Mouse (Mus musculus) right cerebral cortex, adult 2 months (tissue): ENCODE results near the gene Dbn1.

Source experiments
- DNase-seq, 2 experiments: peaks; one replicate each; pipeline ENCODE4 v3.0.0; 2021 to 2022; ENCODE audit warnings: low spot score in 2 of 2

Dbn1 gene

DNA sequence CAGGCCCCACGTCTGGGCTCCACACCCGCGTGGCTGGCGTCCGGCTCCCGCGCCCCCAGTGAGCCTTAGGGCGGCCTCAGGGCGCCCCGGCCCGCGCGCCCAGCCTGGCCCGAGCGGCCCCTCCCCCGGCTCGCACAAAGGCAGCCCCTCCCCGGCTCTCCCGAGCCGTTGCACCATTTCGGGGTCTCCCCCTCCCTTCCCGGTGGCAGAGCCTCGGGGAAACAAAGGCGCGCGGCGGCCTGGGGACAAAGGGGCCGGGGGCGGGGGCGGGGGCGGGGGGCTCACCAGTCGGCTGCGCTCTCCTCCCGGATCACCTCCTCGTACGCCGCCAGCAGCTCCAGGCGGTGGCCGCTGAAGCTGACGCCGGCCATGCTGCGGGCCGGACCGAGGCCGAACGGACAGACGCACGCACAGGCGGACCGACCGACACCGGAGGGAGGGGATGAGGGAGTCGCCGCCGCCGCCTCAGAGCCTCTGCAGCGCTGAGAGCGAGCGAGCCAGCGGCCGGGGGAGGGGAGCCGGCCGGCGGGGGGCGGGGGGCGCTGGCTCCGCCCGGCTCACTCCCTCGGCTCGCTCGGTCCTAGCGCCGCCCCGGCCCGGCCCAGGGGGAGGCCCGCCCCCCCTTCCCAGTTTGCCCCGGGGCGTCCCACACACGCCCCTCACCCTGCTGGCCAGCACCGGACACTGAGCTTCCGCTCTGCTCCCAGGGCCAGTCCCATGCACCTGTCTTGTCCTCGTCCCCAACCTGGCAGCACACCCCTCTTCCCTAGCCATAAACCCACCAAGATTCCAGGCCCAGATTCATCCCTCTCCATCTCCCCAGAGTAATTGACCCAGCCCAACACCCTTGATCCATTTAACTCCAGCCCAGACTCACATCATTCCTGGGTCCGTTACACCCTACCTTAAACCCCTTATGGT lies at the start of gene Dbn1:
Gene Dbn1, minus strand, starts transcription at position 534 of the 921 bp plus-strand sequence.
- peak in 1 of 2 experiments; percentile 52 for DNase-seq

DNA sequence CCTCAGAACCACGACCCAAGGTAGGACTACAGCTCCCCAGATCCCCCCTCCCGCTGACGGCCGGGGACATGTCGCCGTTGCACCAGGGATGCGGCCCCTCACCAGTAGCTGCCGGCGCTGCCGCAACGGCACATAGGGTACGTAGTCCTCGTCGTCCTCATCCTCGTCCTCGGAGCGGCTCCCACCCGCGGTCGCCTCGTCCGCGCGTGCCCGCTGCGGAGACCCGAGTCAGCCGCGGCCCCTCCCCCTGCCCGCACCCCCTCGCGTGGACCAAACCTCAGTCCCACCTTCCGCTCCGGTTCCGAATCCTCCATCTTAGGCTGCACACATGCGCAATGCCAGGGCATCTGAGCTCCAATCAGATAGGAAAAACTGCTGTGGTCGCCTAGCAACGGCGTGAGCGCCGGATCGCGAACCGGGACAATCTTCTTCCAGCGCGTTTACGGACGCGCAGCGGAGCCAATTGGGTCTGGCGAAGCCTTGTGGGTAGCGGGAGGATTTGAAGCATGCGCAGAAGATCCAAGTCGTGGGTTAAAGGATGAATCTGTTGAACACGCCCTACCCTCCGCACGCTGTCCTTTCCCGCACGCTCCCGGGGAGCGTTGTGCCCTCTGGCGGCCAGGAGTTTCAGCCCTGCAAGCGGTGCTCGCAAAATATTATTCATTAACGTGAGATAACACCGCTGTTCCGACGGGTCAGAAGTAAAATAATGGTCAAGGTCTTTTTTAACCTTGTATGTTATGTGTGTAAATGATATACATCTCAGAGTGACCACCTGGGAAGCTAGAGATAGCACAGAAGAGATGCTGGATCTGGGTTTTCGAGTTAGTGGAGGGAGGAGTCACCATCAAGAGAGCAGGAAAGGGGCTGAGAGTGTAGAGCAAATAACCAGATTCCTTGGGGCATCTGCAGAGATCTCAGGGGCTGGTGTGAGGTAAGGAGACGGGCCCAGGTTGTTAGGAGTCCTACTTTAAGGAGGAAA lies 48.6 kb upstream of the Dbn1 start, which contains the start of gene Ddx41:
Gene Ddx41, minus strand, starts transcription at position 465 of the 982 bp plus-strand sequence.
- peak; percentile 100 for DNase-seq

DNA sequence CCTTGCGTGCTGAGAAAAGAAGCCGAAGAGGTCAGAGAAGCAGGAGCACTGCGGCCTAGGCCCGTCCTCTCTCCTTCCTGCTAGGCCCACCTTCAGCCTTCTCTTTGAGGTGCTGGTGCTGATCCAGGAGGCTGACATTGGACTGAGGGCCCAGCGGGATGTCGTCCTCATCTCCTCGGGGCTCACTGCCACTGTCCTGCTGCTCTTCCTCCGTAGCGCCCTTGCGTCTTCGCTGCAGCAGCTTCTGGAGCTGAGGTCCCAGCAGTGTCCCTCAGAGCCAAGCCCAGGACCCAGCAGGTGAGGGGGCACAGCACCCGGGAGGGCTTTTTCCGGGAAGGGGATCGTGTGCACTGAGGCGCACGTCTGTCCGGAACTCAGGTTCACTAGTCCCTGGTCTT lies 47.9 kb upstream of the Dbn1 start:
- no peak for DNase-seq

DNA sequence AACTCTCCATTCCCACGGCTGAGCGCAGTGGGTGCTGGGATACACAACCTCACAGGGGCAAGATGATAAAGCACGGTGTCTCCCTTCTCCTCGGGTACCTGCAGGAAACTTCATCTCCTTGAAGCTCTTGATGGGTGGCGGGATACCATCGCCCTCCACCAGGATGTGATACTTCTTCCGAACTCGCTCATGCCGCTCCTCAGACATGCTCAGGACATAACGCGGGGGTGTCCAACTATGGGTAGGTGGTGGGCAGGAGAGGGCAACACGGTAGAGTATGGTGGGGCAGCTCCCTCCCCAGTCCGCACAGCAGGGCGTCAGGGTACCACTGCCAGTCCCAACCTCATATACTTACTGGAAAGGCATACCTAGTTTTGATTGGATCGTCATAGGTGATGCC lies 47.3 kb upstream of the Dbn1 start:
- no peak for DNase-seq

DNA sequence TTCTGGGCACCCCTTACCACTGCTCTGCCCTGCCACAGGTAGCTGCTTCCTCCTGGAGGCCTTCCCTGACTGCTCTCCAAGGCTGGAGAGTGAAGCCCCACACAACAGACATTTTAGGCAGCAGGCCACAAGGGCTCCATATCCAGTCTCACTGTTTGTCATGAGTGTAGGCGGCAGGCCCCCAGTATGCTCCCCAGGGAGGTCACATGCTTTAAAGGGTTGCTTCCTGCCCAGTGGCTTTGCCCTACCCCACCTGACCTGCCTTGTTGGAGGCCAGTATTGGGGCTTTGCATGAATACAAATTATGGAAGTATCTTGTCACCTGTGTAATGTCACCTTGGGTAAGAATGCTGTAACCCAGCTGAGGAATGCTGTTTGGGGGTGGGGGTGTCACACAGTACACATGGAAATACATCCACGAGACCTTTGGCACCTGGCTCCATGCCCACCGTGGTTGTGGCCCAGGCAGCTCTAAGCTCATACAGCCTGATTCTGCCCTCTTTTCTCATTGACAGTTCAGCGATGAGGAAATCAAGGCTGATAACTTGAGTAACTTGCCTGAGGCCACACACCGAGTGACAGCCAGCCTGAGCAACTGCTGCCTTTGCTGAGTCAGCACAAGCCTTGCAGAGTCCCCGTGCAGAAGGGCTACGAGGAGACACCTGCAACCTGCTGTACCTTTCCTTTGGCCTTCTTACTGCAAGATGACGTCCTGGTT lies 41.4 kb upstream of the Dbn1 start, which contains the start of gene Dok3:
Gene Dok3, minus strand, starts transcription at position 99 of the 718 bp plus-strand sequence.
- DNase-seq: no peak

DNA sequence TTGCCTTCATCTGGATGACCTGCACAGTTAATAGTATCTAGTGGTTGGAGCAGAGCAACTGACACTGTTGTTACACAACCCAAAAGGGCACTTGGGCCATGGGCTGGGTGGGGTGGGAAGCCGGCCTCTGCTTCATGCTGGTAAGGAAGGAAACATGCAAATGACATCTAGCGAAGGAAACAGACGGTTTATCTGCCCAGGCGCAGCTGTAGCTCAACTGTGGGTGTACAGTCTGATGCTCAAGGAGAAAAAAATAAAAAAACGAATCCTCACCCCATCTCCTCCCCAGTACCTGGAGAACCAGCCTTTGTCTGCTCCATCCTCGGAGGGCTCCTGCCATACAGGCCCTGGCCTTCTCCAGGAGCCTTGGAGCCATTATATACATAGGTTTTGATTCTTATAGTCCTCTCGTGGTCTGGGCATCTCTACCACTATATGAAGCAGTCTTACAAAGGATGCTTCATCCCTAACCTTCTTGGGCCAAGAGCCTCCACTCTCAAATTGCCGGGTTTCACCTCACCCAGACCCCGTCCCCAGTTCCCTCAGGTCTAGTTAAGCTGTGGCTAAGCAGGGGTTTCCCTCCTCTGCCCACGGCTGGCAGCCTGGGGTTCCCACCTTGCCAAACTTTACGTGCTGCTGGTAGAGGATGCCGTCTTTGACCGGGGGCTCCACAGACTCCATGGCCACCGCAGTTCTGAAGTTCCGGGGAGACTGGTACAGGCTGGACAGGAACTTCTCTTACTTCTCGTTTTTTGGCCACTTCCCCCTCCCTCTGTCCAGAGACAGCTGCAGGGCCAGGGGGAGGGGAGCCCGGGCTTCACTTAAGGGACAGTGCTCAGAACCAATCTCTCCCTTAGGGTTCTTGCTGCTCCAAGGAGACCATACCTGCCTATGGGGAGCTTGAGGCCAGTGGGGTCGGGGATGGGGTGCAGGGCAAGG lies 40.2 kb upstream of the Dbn1 start:
- DNase-seq: no peak

DNA sequence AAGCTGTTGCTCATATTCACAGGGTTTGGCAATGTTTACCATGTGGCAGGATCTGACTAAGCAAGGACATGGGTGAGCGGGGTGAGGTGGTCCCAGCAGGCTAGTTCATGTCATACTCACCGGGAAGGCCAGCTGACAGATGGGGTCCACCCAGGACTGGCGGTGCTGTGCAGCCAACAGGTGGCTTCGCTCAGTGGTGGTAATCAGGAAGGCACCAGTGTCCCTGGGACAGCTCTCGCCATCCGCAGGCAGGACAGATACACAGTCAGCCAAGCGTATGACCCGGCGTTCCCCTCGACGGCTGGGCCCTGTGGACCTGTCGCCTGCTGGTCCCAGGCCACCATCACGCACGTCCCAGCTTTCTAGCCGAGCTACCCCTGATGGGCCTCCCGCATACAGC lies 39.3 kb upstream of the Dbn1 start:
- no peak for DNase-seq

DNA sequence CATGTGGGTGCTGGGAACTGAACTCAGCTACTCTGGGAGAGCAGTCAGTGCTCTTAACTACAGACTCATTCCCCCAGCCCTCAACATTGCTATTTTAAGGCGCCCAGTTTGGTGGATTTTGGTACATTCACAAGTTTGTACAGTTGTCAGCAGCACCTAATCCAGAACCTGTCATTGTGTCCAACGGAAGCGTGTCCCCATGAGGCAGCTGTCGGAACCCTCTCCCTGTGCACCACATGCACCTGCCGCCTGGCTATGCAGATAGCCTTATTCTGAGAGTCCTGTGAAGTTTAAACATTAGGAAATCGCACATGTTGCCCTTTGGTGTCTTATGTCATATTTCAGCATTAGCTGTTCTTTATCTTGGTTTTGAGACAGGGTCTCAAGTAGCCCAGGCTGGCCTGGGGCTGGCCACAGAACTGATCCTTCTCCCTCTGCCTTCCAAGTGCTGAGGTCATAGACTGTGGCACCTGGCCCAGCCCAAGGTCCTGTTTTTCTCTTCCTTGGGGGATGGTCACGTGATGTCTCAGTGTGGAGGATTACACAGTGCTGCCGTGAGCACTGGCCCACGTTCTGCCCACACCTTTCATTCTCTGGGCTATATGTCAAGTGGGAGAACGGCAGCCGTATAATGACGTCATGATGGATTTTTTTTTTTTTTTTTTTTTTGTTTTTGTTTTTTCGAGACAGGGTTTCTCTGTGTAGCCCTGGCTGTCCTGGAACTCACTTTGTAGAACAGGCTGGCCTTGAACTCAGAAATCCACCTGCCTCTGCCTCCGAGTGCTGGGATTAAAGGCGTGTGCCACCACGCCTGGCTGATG lies 38.0 kb upstream of the Dbn1 start:
- DNase-seq: no peak

DNA sequence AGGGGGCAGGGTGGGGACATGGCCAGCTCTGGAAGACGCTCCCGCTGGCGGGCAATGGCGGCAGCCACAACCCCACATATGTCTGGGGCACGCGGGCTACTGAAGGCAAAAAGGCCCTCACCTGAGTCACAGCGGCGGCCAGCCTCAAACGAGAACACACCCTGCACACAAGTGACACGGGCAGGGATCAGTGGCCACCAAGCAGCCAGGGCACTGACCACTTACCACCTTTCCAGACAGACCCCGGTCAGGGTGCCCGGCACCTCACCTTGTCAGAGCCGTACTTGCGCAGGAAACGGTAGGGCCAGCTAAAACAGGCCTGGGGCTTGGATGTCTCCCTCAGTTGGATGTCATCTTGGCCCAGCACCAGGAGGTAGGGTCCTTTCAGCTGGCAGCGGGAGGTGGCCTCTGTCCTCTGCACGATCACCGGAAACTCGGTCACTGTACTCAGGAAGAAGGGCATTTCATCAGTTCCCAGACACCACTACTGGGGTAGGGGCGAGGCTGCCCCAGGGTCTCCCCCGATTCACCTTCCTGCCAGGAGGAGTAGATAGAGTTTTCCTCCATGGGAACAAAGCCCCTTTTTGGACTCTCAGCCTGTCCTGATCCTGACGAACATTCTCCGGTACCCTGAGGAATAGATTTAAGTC lies 36.2 kb upstream of the Dbn1 start:
- DNase-seq: no peak

DNA sequence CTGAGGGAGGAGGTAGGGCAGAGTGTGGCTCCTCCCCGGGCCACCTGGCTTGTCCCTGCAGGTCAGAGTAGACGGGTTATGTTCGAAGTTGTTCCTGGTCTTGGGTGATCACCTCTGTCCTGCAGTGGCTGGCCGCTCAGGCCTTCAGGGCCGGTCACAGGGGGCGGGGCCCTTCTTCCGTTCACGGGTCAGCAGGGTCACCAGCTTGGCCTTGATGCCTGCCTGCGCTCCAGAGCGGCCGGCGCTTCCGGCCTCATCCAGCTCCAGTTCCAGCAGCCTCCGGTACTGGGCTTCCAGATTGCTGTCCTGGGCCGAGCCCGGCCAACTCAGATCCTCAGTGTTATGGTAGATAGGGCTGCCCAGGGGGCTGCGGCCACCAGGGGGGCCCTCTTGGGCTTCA lies 35.4 kb upstream of the Dbn1 start:
- DNase-seq: no peak

DNA sequence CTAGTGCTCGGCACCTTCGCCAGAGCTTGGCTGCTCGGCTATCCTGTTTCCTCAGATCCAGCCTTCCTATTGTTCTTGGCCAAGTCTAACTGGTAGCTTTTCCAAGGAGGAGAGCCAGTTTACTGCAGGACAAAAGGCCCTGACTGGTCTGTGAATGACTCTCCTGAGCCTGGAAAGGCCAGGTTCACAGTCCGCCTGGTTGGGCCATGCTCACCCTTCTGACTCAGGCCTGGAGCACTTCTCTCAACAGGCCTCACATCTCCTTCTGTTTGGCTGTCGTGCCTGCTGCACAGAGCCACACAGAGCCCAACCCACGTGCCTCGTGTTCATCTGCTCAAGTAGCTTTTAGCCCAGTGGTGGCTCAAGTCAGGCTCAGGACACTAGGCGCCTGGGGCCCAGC lies 34.8 kb upstream of the Dbn1 start:
- DNase-seq: no peak

DNA sequence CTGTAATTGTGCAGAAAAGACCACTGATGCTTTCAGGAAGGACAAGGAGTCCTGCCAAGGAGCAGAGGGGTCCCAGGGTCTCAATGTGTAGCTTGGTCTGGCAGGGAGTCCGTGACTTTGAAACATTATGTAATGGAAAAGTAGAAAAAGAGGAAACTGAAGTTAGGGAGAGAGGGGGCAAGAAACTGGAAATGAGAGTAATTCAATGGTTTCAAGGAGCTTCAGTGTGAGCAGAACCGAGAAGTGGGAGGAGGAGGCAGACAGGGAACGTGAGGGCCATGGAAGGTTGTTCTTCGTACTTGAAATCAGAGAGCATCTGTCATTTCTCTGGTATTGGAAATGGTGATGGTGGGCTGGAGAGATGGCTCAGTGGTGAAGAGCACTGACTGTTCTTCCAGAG lies 31.7 kb upstream of the Dbn1 start:
- DNase-seq: no peak

DNA sequence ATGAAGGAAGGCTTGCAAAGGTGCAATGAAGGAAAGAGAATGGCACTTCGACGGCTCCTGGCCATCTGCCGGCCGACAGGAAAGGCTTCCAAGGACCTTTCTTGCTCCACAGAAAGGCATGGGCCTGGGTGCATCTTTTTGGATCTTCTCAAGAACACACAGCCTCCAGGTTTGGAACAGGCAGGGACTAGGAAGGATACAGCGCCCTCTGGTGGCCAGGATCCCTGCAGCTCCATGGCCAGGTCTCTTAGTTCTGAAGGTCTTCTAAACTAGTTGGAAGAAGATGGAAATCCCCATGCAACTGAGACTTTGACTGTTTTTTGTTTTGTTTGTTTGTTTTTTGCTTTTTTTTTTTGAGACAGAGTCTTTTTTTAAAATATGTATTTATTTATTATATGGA lies 29.0 kb upstream of the Dbn1 start:
- DNase-seq: peak; percentile 94 to 95

DNA sequence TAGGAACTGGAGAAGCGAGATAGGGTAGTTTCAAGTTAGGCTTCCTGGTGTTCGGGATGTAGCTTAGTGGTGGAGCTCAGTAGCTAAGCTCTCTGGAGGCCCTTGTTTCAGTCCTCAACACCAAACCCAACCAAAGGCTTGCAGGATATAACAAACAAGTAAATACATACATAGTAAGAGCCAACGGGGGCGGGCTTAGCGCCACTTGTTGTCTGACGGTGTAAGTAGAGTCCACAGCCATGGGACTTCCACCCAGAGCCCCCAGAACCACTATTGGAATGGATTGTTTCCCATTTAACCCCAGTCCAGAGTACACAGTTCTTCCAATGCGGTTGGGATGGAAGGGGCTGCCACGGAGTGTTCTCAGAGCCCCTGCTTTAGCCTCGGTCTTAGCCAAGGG lies 25.9 kb upstream of the Dbn1 start:
- no peak for DNase-seq

DNA sequence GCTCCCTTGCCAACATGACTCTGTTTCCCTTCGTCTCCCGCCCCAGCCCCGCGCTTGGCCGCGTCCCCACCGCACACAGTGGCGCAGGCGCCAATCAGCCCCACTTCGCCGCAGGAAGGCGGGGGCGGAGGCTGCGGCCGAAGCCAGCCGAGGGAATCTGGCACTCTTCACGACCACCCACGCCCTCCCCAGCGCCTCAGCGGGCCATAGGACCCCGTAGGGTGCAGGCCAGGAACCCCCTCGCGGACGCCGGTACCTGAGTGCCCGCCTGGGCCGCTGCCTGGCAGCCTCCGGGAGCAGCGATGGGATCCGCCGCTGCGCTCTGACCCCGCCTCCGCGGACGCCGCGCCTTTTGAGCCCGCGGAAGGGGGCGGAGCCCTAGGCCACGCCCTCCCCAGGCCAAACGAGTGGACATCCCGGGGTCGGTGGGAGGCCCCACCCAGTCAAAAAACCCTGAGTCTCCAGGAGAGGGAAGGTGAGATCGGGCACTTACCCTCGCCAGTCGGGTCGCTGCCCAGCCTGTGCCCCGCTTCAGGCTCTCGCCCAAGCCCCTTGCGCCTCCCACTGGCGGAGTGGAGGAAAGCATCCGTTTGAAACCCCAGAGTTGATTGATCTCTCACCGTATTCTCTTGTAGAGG lies 25.3 kb upstream of the Dbn1 start, which contains the start of gene Pdlim7:
Gene Pdlim7, minus strand, starts transcription at position 566 of the 638 bp plus-strand sequence.
- DNase-seq: peak; percentile 80 to 87

DNA sequence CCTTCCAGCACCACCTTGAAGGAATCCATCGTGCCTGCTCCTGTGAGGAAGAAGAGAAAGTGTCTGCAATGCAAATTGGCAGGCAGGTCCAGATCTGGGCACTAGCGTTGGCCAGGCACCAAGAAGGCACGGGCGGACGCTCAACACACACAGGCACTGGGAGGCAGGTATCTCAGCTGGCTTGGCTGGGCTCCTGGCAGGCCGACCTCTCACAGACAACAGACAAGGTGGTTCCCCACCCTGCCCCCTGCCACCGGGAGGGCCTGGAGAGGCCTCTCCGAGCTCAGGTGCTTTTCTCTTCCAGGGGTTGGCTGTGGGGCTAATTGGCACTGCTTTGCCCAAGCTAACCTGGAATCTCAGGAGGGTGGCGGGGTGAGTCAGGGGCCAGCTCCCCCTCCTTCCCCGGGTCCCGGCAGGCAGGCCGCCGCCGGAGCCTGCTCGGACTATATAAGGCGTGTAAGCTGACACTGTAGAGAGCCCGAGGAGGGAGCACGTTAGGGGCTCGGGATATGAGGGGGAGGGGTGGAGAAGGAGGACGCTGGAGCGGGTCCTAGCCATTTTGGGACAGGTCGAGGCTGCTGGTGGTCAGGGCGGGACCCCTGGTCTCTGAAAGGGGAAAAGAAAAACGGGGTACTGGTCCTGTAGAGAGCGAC lies 24.6 kb upstream of the Dbn1 start:
- DNase-seq: no peak

DNA sequence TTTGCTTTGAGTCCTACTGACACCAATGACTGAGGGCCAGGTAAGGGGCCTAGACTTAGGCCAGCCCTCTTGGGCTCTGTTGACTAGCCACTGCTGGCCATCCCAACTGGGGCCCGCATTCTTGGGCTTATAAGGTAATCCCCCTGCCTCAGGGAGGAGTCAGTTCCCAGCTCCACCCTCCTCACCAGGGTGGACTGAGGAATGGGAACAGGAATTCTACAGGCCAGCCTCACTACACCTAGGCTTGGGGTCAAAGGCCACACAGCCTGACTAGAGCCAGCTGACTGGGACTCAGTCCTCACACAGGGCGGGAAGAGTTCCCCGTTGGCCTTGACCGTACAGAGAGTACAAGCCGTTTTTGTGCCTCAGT lies 23.6 kb upstream of the Dbn1 start:
- no peak for DNase-seq
